Mouse (Mus musculus) E14TG2a.4 (cell line): ENCODE results near the gene Angpt4.

Source experiments
- CTCF ChIP-seq: conservative IDR thresholded peaks from 2 replicates; pipeline ENCODE4 v1.5.1; 2014; ENCODE audit warnings: low read length
- NANOG ChIP-seq: IDR thresholded peaks from 2 replicates; pipeline ENCODE4 v1.6.1; 2014; ENCODE audit warnings: borderline replicate concordance, low read length, mixed read lengths
- POU5F1 ChIP-seq: IDR thresholded peaks from 2 replicates; pipeline ENCODE4 v1.6.1; 2014; ENCODE audit warnings: low read length, borderline replicate concordance

- TF ChIP-seq CTCF (no peak), POU5F1 (no peak), NANOG (no peak)
Measured at GRCm38 (mm10) chr2:151903267-151903666, 7.7 kb upstream of the Angpt4 start.
